Mouse (Mus musculus): Measurements from ENCODE around the gene Dusp5.
A peak's percentile ranks its signal among the peaks of the same experiment; 100 is the strongest.

Dusp5 gene

GRCm38 (mm10) chr19:53519549-53519948 lies 9.4 kb upstream of the Dusp5 start:
- DNase-seq = no peak

DNA sequence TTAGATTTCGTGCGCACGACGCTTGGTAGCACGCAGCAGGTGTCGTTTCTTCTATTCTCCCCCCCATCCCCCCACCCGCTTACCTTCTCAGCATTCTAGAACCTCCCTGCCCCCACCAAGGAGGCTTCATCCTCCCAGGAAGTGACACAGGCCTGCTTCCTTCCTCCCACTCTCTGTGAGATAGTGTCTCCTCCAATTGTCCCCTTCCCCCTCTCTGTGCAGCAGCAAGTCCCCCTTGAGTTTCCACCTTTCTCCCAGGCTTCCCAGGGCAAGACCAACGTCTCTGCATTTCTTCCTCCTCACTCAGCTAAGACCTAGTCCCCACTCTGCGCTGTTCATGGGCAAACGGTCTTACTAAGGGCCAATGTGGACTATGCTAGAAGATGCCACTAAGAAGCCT lies 8.9 kb upstream of the Dusp5 start:
- no peak for DNase-seq

GRCm38 (mm10) chr19:53521137-53521795 lies 7.6 kb upstream of the Dusp5 start:
- no peak for DNase-seq

GRCm38 (mm10) chr19:53527480-53527879 lies 1.4 kb upstream of the Dusp5 start:
- no peak for DNase-seq

- DNase-seq = no peak
These were observed 733 bp upstream of the Dusp5 start for GRCm38 (mm10) chr19:53528131-53528621.

DNA sequence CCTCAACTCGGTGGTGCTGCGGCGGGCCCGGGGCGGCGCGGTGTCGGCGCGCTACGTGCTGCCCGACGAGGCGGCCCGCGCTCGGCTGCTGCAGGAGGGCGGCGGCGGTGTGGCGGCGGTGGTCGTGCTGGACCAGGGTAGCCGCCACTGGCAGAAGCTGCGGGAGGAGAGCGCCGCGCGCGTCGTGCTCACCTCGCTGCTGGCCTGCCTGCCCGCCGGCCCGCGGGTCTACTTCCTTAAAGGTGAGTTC lies 471 bp downstream of the Dusp5 start:
- DNase-seq = no peak

DNA sequence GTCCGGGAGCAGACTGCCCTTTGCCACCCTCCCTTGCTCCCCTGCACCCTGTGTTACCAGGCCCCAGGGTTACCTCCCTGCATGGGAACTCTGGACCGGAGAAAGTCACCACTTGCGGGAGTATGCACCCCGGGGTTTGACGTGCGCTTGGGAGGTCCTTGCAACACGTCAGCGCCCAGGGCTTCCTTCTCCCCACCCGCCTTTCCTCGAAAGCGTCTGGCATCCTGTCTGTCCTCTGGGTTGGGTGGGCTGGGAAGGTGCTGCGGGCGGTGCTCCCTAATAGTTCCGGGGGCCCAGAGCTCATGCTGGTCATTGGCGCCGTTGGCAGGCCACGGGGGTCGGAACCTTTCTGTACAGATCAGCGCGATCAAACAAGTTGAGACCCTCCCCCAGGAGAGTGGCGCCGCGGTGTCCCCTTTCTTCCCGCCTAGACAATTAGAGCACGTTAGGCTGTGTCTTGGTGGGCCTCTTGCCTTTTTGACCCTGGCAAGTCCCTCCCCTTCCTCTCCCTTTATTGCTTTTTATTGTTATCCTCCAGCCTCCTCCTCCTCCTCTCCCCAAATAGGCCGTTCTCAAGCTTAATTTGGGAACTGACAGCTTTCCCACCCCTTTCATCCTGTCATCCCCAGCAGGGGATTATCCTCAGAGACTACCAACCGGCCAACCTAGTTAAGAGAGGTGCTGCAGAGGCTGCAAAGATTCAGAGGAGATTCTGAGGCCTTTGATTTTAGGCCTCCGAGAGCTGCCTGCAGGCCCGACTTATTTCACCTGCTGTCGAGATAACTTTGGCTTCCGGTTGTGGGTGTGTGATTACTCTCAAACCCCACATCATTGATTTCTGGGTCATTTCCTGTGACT lies 1.0 kb downstream of the Dusp5 start:
- DNase-seq = peak; percentile 25

DNA sequence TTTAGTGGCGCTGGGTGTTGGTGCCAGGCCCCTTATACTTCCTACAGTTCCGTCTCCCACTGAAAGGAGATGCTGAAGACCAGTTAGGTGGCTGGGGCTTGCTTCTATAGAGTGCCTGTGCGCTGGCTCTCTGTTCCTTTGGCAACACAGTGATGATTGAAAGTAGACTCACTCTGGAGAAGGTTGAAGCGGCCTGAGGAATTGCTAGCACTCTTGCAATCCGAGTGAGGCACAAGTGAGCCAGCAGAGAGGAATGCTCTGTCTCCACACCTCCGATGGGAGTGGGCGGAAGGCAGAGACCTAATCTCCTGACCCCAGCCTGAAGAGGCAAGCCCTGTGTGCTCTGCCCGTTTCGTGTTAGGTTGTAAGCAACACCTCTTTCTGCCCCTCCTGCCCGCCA lies 2.5 kb downstream of the Dusp5 start:
- DNase-seq = no peak

GRCm38 (mm10) chr19:53532021-53532420 lies 3.1 kb downstream of the Dusp5 start:
- no peak for DNase-seq

DNA sequence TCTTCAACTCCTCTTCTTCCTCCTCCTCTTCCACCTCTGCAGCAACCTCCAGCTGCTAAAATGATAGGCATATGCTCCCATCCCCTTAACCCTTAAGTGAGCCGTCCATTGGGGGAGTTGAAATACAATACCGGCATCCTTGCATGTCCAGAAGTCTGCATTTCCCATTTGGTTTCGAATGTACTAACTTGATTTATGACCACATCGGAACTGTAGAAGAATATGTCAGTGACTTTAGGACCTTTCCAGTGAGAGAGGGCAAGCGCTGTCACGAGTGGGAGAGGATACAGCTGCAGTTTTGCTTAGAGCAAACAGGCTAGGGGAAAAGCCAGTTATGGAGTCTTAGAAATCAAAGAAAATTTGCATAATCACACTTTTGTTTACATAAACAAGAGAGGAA lies 3.8 kb downstream of the Dusp5 start:
- DNase-seq = no peak

- DNase-seq = no peak
These were observed 4.3 kb downstream of the Dusp5 start for GRCm38 (mm10) chr19:53533236-53533635.

GRCm38 (mm10) chr19:53533810-53534601 lies 5.1 kb downstream of the Dusp5 start:
- no peak for DNase-seq

DNA sequence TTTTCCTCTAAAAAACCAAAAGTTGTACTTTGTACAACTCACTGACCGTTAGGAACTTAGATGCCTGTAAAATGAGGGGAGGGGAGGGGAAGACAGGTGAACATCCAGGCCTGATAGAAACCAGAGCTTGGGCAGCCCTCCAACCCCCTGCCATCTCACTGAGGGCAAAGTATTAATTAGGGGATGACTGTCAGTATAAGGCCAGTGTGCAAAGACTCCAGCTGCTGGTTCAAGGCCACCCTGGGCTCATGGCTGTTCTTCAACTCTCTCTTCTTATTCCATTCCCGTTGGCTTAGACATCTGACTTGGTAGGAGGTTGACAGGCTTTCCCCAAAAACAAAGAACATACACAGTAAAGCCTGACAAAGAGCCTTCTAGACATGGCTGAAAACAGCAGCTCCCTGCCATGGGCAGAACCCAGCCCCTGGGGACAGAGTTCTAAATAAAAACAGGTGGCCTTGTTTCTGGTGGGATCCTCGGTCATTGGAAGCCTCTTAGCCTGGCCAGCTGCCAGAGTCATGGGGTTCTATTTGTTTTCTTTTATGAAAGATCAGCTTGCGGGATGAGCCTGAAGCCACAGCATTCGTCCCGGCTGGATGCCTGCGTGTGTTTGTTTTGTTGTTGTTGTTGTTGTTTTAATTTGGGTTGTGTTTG lies 6.0 kb downstream of the Dusp5 start:
- DNase-seq = no peak

DNA sequence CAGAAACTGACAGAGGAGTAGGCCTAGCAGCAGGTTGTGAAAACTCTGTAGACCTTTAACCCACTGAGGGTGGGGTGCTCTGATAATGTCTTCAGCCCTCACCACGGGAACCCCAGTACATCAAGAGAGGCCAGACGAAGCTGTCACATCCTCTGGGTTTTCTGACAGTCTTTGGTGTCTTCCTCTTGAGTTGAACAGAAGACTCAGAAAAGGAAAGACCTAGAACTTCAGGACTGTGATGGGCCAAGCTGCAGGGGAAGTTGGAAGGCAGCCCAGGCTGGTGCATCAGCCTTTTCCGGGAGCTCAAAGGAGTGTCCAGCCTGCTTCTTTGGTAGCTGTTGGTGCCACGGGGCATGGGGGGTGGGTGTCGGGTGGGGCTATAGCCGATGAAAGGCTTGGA lies 6.5 kb downstream of the Dusp5 start:
- no peak for DNase-seq

DNA sequence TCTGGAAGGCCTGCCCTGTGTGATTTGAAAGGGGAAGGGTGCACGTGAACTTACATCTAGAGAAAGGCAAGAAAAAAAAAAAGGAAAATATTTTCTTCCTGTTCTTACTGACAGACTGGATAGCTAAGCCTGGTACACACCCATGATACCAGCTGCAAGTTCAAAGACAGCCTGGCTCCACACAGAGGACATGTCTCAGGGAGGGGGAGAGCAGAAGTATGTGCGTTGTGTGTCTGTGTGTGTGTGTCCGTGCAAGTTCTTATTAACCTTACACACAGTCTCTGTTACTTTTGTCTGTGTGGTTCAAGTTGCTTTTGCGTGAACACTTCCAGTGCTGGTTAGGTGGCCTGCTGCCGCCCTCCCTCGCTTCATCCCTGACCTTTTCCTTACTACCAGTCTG lies 7.3 kb downstream of the Dusp5 start:
- no peak for DNase-seq

- DNase-seq = no peak
These were observed 8.1 kb downstream of the Dusp5 start for GRCm38 (mm10) chr19:53536731-53537666.

DNA sequence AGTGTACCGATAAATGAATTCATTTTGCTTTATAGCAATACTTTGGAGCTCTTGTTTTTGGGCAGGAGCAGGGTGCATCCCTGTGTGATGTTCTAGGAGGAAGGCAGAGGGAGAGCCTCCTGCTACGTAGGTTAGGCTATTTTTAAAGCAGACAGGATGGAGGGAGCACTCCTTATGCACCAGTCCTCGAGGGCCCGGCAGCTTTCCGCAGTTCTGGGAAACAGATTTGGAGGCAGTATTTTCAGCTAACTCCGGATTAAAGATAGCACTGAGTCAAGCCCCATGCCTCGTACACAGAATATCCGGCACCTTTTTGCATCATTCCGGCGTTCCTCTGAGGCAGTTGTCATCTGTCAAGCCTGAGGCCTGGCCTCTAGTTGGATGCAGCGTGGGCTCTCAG lies 9.1 kb downstream of the Dusp5 start:
- no peak for DNase-seq

- no peak for DNase-seq
These were observed 9.9 kb downstream of the Dusp5 start for GRCm38 (mm10) chr19:53538796-53539195.

GRCm38 (mm10) chr19:53539296-53539695 lies 10.4 kb downstream of the Dusp5 start:
- no peak for DNase-seq

DNA sequence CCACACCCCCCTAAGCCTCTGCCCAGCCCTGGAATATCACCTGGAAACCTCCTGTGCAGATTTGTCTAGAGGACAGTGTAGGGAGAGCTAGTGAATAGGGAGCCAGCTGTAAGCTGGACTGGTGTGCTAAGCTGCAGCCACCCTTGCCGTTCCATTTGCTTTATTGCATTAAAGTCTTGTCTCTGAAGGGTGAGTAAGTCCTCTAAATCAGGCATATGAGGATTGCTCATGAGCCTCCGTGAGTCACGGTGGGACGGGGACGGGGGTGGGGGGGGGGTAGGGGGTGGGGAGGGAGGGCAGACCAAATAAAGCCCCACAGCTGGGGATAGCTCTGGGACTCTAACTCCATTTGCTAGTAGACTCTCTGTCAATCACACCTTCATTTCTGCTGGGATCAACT lies 14.7 kb downstream of the Dusp5 start:
- DNase-seq = no peak

DNA sequence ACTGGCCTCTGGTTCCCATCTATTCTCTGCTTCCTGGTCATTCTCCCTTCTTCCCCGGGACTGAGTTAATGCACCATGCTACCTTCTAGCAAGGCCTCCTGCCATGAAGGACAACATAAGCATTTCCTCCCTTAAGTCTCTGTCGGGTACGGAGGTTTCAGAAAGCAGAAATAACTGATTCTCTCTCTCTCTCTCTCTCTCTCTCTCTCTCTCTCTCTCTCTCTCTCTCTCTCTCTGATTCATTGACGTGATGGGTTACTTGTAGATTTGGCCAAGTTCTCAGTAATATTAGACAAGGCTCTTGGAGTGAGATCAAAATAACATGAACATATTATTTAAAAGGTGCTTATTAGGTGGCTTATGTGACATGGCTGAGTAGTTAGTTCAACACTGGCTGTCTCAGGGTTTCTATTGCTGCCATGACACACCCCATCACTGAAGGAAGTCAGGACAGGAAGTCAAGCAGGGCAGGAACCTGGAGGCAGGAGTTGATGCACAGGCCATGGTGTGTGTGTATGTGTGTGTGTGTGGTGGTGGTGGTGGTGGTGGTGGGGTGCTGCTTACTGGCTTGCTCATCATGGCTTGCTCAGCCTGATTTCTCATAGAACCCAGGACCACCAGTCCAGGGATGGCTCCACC lies 16.1 kb downstream of the Dusp5 start:
- no peak for DNase-seq

GRCm38 (mm10) chr19:53547597-53547996 lies 18.7 kb downstream of the Dusp5 start:
- no peak for DNase-seq

Measured in right cerebral cortex, postnatal 14 days (tissue).